Mouse (Mus musculus) cerebellum, postnatal 4 days (tissue): ENCODE measurements around the gene Synpo2.

Experiments
- DNase-seq, 2 experiments: peaks; one replicate each; pipeline ENCODE4 v3.0.0; 2022; ENCODE audit warnings: low spot score in 2 of 2, mixed read lengths in 1 of 2

Gene Synpo2

DNA sequence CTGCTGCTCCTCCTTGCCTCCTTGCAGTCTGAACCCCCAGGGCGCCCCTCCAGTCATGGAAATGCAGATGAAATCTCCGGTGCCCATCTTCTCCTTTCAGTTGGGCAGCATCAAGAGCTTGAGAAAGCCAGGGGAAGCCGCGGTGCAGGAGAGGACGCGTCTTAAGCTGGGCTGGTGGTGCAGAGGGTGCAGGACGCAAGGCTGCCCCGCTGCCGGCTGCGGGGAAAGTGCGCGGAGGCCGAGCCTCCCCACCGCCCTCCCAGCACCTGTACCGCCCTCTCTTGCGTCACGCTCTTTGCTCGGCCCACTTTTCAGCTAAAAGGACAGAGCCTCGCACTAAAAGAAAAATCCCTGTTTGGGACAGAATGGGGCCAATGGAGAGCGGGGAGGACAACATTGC lies at the start of gene Synpo2:
Gene Synpo2, minus strand, starts transcription at position 229 of the 400 bp plus-strand sequence.
- DNase-seq: peak in 1 of 2 experiments; percentile 22

DNA sequence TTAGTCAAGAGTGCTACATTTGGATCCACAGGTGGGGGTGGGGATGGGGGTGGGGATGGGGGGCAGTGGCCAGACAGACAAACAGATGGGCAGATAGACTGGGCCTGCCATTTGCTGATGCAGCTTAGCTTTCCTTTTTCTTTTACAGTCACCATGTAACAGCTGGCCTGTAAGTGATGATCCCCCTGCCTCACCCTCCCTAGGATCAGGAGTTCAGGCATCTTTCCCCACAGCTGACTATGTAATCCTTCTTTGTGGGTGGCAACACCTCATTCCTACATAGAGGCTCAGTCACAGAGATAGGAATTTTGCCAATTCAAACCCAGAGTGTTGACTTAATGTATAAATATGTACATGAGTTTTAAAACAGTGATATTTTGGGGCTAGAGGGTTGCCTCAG lies 49.7 kb upstream of the Synpo2 start:
- no peak for DNase-seq

DNA sequence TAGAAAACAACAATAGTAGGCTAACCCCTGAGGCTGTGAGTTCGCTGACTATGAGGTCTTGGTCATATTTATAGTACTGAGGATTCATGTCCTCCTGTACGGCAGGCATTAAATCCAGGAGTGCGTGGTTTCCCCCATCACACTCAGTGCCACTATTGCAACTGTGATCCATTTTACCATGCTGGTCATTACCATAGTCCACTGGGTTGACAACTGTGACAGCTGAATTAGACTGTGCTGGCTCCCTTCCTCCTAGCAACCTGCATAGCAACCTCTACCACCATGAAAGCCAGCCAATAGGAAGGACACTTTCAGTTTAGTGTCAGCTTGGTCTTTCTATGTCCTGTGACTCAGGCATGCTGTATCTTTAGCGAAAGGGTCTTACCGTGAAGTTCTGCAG lies 48.3 kb upstream of the Synpo2 start:
- DNase-seq: no peak

DNA sequence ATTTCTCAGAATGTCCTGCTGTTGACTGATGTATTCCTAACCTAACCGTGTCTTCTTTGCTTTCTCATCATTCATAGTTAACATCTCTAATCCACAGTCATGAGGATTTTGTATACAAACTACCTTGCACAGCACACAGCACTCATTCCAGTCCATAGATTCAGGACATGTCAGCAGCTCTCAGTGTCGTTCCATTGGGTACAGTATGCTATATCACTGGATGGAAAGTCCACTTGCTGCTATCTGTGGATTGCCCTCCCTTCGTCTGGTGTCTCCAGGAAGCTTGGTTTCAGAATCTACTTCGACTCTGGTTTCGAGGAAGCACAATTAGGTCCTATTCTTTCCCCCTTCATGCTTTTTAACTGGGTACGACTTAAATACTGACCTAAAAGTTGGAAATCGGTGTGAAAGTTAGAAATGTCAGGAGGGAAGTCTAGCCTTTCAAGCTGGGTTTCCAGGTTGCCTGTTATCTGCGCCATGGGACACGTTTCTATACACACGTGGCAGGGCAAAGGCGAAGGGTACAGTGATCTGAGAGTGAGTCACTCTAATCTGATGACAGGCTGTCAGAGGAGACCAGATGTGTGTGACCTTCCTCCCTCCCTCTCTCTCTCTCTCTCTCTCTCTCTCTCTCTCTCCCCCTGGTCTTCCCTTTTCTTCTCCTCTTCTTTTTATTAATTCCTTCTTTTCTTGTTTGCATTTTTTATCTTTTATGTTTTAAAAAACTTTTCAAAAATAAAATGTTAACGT lies 47.1 kb upstream of the Synpo2 start:
- no peak for DNase-seq

DNA sequence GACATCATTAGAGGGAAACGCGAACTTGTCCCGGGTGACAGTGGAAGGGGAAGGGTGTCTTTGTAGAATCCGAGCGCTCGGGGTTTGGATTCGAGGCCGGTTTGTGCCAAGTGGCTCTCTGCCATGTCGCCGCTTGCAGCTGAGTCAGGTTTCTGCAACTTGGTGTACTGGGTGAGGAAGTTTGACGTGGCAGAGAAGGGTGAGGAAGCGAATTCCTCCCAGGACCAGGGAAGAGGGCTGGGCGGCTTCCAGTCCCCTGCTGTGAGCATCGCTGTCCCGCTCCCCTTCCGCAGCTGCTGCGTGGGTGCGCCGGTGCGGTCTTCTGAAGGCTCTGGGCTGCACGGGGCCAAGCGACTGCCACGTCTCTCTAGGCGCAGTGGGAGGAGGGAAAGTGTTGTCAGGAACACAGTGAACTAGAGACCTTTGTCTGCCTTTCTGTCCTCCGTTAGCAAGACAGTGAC lies 31.8 kb upstream of the Synpo2 start:
- DNase-seq: peak in 1 of 2 experiments; percentile 48

DNA sequence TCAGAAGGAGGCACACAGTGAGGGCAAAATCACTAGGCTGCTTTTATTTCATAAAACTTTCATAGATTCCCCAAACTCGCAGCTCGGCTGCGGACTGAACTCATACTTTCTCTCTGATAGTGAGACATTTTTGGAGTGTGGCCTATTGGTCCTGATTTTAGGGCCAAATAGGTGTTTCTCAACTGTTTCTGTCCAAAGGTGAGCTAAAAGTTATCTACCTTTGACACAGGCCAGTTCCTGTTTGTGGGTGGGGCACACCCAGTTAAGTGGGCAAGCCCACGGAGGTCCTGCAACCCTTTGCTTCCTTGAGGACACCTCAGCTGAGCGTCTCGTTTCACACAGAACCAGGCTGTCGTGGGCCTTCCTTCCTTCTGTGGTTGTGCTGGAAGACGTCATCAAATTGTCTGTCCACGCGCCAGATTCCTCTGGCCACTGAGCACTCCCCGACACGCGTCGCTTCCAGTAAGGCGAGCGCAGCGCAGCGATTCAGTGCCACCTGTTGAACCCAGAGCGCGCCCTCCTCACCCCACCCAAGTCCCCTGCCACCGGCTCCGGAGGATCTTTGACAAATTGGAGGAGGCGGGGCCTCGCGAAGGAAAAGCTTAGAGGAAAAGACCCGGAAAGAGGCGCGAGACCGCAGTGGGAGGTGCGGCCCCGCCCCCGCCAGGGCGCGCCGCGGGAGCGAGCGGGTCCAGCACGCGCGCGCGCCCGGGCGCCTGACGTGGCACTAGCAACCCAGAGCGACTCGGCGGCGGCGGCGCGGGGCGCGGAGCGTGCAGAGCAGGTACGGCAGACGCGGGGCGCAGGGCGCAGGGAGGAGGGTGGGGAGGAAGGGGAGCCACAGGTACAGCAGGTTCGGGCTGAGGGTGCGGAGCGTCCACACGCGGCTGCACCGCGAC lies 31.1 kb upstream of the Synpo2 start, which contains the start of gene Sec24d:
Gene Sec24d, plus strand, starts transcription at position 703 of the 899 bp plus-strand sequence.
- peak; percentile 52 to 74 for DNase-seq

DNA sequence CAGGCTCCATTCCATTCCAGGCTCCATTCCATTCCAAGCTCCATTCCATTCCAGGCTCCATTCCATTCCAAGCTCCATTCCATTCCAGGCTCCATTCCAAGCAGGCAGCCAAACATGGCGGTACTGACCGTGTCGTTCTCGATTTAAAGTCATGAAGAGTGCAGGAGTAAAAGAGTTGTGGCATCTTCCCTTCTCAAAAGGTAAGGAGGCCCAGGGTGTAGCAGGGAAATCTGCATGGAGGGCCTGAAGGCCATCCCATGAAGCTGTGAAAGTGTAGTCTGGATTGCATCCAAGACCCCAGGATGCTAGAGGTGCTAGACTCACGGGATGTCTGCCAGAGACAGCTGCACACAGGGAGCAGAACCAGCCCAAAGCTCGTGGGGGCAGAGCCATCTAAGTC lies 28.8 kb upstream of the Synpo2 start:
- DNase-seq: no peak

DNA sequence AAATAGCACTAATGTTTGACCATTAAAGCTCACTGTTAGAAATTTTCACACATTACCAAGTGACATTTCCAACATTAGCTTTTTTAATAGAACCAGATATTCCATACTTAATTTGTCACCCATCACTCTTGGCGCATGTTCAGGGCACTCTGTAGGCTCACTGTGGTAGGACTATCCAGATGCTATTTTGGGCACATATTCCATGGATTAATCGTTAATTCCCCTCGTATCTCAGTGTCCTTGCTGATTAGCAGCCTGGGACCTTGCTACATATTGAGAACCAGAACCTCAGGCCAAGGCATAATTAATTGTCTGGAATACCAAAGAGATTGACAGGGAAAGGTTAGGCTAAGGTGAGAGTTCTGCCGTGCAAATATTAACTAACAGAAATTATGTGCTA lies 22.8 kb upstream of the Synpo2 start:
- DNase-seq: no peak

DNA sequence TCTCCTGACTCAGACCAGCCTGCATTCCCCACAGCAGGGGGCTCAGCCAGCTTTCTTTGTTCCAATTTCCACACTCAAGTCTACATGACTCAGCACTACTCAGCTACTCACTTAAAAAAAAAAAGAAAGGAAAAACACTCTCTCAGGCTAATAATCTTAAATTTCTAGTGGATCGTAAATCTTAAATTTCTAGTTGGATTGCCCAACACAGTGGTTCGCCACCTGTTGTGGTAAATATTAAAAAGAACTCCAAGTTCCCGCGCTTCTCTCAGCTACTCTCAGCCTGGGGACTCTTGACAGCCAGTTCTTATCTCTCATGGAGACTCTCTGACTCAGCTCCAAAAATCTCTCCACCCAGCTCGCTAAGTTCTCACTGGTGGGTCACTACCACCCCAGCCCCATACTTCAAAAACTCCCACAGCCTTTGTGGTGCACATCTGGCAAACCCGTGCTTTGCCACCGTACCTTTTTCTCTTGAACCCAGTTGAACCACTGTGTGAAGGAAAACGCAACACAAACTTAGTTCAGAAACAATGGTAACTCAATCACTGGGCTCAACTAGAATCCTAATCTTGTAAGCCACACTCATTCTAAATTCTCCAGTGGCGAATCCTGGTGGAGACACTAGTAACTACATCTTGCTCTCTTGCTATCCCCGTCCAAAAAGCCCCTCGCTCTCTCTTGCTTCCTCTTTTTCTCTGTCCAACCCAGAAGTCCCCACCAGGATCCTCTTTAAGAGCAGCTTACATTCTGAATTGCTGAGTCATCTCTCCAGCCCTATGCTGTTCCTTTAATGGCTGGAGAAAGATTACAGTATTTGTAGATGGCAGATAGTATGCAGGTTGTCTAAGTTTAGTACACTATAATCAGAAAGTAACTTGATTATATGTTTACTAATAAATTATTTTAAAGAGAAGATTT lies 20.5 kb upstream of the Synpo2 start:
- DNase-seq: no peak

DNA sequence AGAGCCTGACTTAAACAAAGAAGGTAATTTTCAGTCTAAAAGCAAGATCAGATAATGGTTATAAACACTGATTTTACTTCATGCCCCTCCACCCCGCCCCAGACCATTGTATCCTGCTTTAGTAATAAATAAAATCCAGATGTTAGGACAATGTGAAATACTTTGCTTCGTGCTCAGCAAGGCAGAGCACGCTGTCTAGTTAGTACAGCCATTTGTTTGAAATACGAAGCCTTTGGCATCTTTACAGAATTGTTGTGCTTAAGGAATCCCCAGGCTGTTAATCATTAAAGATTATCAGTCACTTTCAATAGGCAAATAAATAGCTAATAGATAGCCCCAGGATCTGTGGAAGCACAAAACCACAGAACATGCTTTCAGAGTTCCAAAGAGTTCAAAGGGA lies 9.7 kb upstream of the Synpo2 start:
- no peak for DNase-seq

DNA sequence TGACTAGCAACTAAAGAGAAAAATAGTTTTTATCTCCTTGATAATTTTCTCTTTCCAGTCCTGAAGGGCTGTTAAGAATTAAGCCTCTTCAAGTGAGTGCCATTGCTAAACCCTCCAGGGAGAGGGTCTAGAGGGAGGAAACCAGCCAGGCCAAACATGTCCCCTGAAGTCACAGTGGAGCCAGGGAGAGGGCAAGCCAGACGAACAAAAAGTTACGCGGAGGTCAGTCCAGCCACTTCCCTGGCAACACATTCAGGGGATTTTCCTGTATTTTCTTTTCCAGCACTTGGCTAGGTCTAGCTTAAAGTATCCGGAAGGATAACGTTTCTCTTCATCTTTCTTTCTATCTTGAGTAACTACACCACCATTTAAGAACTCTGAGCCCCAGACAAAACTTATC lies 8.4 kb upstream of the Synpo2 start:
- DNase-seq: no peak

DNA sequence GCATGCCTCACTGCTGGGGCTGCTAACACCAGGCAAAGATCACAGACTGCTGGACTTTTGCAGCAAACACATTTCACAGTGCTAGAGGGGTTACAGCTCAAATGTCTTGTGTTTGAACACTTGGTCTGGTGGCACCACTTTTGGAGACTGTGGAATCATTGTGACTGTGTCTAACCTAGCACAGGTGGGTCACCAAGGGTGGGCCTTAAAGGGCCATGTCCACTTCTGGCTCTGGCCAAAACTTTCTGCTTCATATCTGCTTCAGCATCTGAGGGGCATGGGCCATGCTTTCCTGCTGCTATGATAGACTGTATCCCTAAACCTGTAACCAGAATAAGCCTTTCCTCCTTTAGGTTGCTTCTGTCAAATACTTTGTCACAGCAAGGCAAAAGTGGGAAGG lies 1.5 kb upstream of the Synpo2 start:
- no peak for DNase-seq

DNA sequence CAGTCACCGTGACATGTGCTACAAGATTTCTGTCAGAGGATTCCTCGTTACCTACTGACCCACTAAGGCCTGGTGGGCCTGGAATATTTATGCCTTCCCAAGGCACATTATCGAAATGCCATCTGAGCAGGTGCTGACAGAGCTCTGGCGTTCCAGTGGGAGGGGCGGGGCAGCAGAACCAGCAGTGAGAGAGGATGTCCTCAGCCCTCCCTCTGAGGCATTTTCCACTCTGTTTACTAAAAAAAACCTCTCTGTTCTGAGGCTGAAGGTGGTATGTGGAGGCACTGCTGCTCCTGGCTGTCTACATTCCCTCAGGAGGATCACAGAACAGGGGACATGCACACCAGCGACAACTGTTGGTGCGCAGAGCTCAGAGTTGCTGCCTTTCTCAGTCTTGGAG lies 1.1 kb upstream of the Synpo2 start:
- DNase-seq: no peak

DNA sequence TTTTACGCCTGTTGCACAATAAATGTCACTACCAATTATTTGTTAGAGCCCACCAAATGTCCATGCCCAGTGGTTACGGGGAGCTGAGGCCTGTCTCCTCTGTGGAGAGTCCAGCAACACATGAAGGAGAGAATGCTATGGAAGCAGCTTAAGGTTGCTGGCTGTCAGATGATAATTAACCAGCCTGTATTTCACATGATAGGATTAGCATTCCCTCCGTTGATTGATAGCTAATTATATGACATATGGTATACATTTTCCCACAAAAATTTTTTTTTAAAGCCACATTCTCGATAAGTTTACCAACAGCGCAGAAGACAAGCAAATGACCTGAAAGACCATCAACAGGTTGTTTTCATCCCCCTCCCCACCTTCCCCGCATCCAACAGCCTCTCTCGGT lies 454 bp downstream of the Synpo2 start:
- DNase-seq: no peak

DNA sequence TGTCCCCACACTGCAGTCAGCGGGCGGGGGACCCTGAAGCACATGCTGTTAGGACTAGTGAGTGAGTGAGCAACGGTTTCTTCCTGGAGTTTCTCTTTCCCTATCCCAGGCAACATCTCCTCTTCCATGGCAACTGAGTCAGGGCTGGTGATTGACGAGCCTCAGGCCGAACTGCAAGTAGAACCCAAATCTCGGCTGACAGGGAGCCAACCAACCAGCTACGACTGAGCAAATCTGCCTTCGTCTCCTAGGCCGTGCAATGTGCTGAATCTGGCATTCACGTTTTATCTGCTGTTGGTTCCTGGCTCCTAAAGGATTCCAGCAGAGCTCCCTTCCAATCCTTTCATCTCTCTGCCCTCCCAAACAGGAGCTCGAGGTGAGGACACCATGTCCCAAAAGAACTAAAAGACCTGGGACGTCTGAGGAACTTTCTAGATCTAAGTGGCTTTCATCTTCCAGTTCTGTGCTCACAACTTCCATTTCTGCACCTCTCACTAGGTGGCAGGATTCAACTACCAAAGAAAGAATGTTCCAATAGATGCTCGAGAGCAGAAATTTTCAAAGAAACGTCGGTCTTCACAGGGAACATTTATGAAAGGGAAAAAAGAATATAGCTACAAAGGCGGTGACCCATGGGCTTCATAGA lies 1.6 kb downstream of the Synpo2 start:
- DNase-seq: peak in 1 of 2 experiments; percentile 16

DNA sequence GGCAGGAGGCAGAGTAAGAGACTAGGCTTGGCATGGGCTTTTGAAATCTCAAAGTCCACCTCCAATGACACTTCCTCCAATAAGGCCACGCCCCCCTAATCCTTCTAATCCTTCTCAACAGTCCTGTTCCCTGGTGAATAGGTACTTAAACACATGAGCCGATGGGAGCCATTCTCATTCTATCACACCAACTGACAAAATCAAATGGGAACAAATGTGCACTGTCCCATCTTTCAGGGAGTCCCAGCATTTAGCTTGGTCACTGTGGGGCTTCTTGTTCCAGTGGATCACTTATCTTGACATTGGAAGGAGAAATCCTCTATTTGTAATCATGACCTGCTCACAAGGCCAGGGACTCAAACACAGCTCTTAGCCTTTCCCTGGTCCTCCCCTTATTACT lies 4.3 kb downstream of the Synpo2 start:
- DNase-seq: no peak

DNA sequence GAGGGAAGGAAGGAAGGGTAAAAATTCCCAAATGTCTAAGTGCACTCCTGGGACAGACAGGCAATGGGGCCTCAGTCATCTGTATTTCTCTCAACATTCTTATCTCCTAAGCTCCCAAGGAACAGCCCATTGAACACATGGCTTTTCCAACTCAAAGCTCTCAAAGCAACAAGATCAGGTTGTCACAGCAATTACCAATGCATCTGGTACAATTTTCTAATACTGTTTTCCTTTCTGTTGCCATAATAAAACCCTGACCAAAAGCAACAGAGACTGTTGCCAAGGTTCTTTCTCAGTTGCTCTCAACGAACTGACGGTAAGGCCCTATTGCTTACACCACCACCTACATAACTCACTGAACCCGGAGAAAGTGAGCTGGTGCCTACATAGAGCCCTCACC lies 8.7 kb downstream of the Synpo2 start:
- DNase-seq: no peak

DNA sequence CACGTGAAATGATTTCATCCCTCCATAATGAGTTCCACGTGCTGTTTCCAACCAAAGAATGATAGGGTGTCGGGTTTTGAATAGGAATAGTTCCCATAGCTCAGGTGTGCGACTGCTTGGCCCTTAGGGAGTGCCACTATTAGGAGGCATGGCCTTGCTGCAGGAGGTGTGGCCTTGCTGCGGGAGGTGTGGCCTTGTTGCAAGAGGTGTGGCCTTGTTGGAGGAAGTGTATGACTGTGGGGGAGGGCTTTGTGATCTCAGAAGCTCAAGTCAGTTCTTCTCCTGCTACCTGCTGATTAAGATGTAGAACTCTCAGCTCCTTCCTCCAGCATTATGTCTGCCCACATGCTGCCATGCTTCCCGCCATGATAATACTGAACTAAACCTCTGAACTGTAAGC lies 17.3 kb downstream of the Synpo2 start:
- no peak for DNase-seq

DNA sequence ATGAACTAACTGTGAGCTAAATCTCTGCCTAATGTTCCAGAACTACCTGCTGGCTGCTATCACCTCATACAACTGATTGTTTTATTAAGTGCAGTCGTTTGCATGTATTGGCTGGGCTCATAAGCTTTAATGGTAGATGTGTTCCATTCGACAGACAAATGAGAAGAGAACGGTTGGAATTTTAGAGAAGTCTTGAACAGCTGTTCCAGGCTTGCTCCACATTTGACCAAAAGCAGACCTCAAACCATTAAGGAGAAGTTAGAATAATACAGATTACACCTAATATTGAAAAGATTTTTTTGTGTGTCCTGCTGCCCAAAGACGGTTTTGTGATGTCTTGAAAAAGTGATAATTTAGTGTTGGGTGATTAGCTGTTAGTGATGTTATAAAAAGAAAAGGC lies 27.1 kb downstream of the Synpo2 start:
- DNase-seq: no peak

DNA sequence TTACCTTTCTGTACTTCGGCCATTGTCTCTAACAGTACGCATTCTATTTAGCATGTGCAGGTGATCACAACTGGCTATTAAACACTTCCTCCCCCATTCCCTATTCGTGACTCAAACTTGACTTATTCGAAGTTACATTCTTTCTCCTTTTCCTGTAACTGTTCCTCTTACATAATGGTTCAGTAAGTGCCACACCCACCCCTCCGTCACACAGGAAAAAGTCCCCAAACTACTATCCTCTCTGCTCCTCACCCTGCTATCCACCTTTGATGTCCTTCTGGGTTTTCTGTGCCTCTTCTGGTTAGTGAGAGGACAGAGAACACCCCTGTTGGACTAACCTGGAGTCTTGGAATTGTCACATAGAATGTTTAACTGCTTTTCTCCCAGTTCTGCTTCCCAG lies 28.6 kb downstream of the Synpo2 start:
- no peak for DNase-seq

DNA sequence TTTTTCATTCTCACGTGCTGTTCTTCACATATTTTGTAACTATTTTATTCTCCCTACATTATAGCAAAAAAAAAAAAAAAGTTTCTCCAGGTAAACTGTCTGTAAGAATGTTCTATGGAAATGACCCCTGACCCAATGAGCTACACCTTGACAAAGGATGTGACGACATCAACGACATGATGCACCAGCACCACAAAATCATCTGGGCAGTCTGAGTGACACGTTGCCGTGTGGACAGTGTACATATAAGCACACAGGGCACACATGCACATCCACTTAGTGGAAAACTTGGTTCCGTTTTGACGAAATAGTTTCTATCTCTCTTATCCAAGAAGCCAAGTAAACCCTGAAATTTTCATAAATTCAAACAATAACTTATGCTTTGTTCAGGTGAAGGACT lies 30.5 kb downstream of the Synpo2 start:
- no peak for DNase-seq
